Mouse (Mus musculus): ENCODE data around the gene Olfr462. TPM values are rescaled to one million over a fixed set of nuclear protein-coding genes. Genes with fewer than 3 reads are reported as not detected.

Olfr462 gene
- total and polyA plus RNA-seq, 3 experiments, result 0.17 TPM; not detected in 2

DNA sequence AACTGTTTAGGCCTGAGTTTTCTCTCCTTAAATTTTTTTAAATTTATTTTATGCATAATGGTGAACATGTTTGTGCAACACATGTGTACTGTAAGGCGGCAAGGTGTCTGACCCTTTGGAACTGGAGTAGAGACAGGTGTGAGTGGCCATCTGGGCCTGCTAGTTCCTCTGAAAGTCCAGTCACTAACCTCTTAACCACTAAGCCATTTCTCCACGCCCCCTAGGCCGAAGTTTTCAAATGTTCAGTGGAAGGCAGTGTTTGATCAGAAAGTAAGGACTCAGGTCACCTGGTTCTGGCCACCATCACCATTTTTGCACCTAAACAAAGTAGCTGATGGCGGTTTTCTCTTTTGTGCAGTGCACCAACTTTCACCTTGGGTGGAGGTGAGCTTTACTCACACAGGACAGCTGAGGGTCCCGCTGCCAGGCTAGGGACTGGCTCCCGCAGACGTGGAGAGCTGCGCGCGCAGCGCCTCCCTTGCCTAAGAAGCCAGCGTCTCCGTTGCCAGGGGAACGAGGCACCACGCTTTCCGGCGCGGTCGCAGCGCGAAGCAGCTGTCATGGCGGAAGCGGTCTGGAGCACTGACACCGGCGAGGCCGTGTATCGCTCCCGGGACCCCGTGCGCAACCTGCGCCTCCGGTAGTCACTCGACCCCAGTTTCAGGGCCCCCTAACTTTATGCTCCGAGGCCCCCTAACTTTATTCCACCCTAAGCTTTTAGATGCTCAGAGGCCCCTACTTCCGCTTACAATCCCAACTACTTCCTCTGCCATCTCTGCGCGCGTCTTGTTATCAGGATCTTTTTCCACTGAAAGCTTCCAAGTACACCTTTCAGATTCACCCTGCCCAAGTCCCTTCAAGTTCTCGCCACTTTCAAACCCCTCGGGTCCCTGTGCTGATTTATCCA lies 39.1 kb downstream of the Olfr462 start, which contains the start of gene Mks1:
TSS of gene Mks1 (plus strand) at position 526 of the 907 bp plus-strand sequence.
- H3K27me3 ChIP-seq (replicated peaks), result no peaks in the 10 kb centered on the region
- no peaks in the 10 kb centered on the region for H3K9me3 ChIP-seq (replicated peaks; ENCODE audit: low read length)
- peak within 1 kb of the TSS; percentile 70 for H3K4me2 ChIP-seq (ENCODE audit: insufficient read depth, low read depth, poor library complexity, severe bottlenecking)
- H3K27ac ChIP-seq (ENCODE audit: insufficient read depth, low read depth), result peak within 1 kb of the TSS; percentile 73
- TF ChIP-seq MAZ (IDR thresholded peaks at IDR 0.05; ENCODE audit: low read depth, low read length), result no peak
- TF ChIP-seq ELF1 (IDR thresholded peaks at IDR 0.05; ENCODE audit: low read depth, low read length), result peak; percentile 89
- no peak for TF ChIP-seq POLR2AphosphoS2 (IDR thresholded peaks at IDR 0.05; ENCODE audit: low read depth, low read length)
- peak; percentile 91 for TF ChIP-seq MYC (IDR thresholded peaks at IDR 0.05; ENCODE audit: low read depth, low read length)
- TF ChIP-seq ZKSCAN1 (IDR thresholded peaks at IDR 0.05; ENCODE audit: borderline replicate concordance, low read depth, low read length), result no peak
- no peak for TF ChIP-seq RCOR1 (conservative IDR thresholded peaks at IDR 0.05; ENCODE audit: low read depth, low read length)
- no peak for TF ChIP-seq ZC3H11A (IDR thresholded peaks at IDR 0.05; ENCODE audit: low read depth, low read length)
- no peak for TF ChIP-seq CTCF (conservative IDR thresholded peaks at IDR 0.05 in 1 of 2, IDR thresholded peaks at IDR 0.05 in 1 of 2; ENCODE audit: low read depth in 2 of 2, low read length in 2 of 2)
- no peak for TF ChIP-seq PAX5 (IDR thresholded peaks at IDR 0.05; ENCODE audit: low read length)
- TF ChIP-seq RAD21 (IDR thresholded peaks at IDR 0.05; ENCODE audit: low read depth, low read length), result no peak
- TF ChIP-seq NRF1 (IDR thresholded peaks at IDR 0.05; ENCODE audit: low read depth, low read length), result peak; percentile 89
- peak; percentile 100 for TF ChIP-seq MXI1 (IDR thresholded peaks at IDR 0.05; ENCODE audit: low read depth, low read length)
- no peak for TF ChIP-seq USF1 (IDR thresholded peaks at IDR 0.05; ENCODE audit: low read depth, low read length)
- TF ChIP-seq ZNF384 (IDR thresholded peaks at IDR 0.05; ENCODE audit: low read depth, low read length), result no peak
- TF ChIP-seq ETS1 (conservative IDR thresholded peaks at IDR 0.05; ENCODE audit: low read depth, low read length), result 0 out of 2 replicates have a peak, but pooled peaks have one; percentile 1
- no peak for TF ChIP-seq BHLHE40 (IDR thresholded peaks at IDR 0.05; ENCODE audit: low read depth, low read length)
- no peak for TF ChIP-seq JUN (IDR thresholded peaks at IDR 0.05; ENCODE audit: insufficient read depth, low read depth, low read length)
- peak; percentile 82 for TF ChIP-seq POLR2A (IDR thresholded peaks at IDR 0.05; ENCODE audit: low read depth, low read length)
- TF ChIP-seq MEF2A (IDR thresholded peaks at IDR 0.05; ENCODE audit: borderline replicate concordance, low read depth, low read length), result peak; percentile 13
- TF ChIP-seq KAT2A (IDR thresholded peaks at IDR 0.05; ENCODE audit: insufficient replicate concordance, low read length), result no peak
- no peak for TF ChIP-seq SMC3 (IDR thresholded peaks at IDR 0.05; ENCODE audit: low read depth, low read length)
- no peak for TF ChIP-seq MAFK (IDR thresholded peaks at IDR 0.05; ENCODE audit: insufficient replicate concordance, low read length)
- peak; percentile 5; the same call in 1 of the 2 replicates for TF ChIP-seq IRF4 (IDR thresholded peaks at IDR 0.05; ENCODE audit: low read depth, low read length)
- TF ChIP-seq TBP (conservative IDR thresholded peaks at IDR 0.05; ENCODE audit: low read depth, low read length), result peak; percentile 47
- no peak for TF ChIP-seq UBTF (IDR thresholded peaks at IDR 0.05; ENCODE audit: low read depth, low read length)
- TF ChIP-seq ZMIZ1 (IDR thresholded peaks at IDR 0.05; ENCODE audit: low read depth, low read length), result peak; percentile 60; the same call in 1 of the 2 replicates
- TF ChIP-seq CHD1 (IDR thresholded peaks at IDR 0.05; ENCODE audit: low read depth, low read length), result no peak
- no peak for TF ChIP-seq USF2 (conservative IDR thresholded peaks at IDR 0.05; ENCODE audit: low read depth, low read length)
- peak; percentile 66; the same call in 1 of the 2 replicates for TF ChIP-seq MAX (IDR thresholded peaks at IDR 0.05; ENCODE audit: low read length)
- TF ChIP-seq EP300 (IDR thresholded peaks at IDR 0.05; ENCODE audit: low read length), result peak; percentile 19; the same call in 1 of the 2 replicates
- peak; percentile 82 for TF ChIP-seq HCFC1 (IDR thresholded peaks at IDR 0.05; ENCODE audit: low read depth, low read length)
- TF ChIP-seq GABPA (IDR thresholded peaks at IDR 0.05; ENCODE audit: insufficient replicate concordance, low read depth, low read length), result no peak
- TF ChIP-seq NELFE (IDR thresholded peaks at IDR 0.05; ENCODE audit: low read depth, low read length), result peak; percentile 73
- no peak for TF ChIP-seq CHD2 (IDR thresholded peaks at IDR 0.05; ENCODE audit: low read length)
- no peak; the same call in 1 of the 2 replicates for TF ChIP-seq E2F4 (IDR thresholded peaks at IDR 0.05; ENCODE audit: insufficient replicate concordance, low read depth, low read length)
- TF ChIP-seq JUND (conservative IDR thresholded peaks at IDR 0.05; ENCODE audit: low read depth, low read length), result no peak
- peak; percentile 99 for TF ChIP-seq SIN3A (IDR thresholded peaks at IDR 0.05; ENCODE audit: low read length)
- TF ChIP-seq TCF12 (IDR thresholded peaks at IDR 0.05; ENCODE audit: low read depth, low read length), result peak; percentile 87; the same call in 1 of the 2 replicates
- H3K4me1 ChIP-seq (ENCODE audit: control insufficient read depth in 1 of 2, insufficient read depth in 2 of 2), result peaks cover 4 to 25% of the 10 kb centered on the region in 2 experiments; a peak in 3 of 4 replicates
- peak within 1 kb of the TSS; percentile 69 to 72 (median 71) for H3K4me3 ChIP-seq (replicated peaks in 1 of 3; ENCODE audit: low read depth in 2 of 3, low read length in 2 of 3, poor library complexity in 1 of 3)
- peaks cover 24 to 34% of the 10 kb centered on the region in 2 experiments for H3K36me3 ChIP-seq (replicated peaks in 1 of 2; ENCODE audit: control insufficient read depth in 1 of 2, insufficient read depth in 1 of 2, low read length in 1 of 2)
- dilution Hi-C loops (cut with MboI; ENCODE audit: extremely low pct_ligation_motif_present, extremely low pct_unique_long_range_greater_than_20kb, low sequenced_read_pairs), result no loop called here
- in situ Hi-C loops (cut with MboI; ENCODE audit: low pct_ligation_motif_present, low pct_unique_long_range_greater_than_20kb, low sequenced_read_pairs), result no loop called here
- H3K9ac ChIP-seq (ENCODE audit: insufficient read depth, low read depth), result peak within 1 kb of the TSS; percentile 95
- peak; percentile 97 for DNase-seq (ENCODE audit: extremely low read depth)
- H3K79me2 ChIP-seq (replicated peaks; ENCODE audit: control insufficient read depth, extremely low read depth, insufficient read depth, poor library complexity, severe bottlenecking), result no peaks in the 10 kb centered on the region
